Mouse (Mus musculus) lung, postnatal 25 days (tissue): ENCODE measurements around the gene Il25.
"Not testable (repeated sequence)": the region's sequence is repeated elsewhere in the genome, so short reads cannot be mapped to it uniquely, and the experiment has no call there.

Experiments used
- DNase-seq: peaks from one replicate; pipeline ENCODE4 v3.0.0; 2022; ENCODE audit warnings: low spot score

Il25 gene

GRCm38 (mm10) chr14:54954474-54954873 is 22.0 kb downstream of the Il25 start:
- no peak for DNase-seq

GRCm38 (mm10) chr14:54955481-54955880 is 23.0 kb downstream of the Il25 start:
- no peak for DNase-seq

- DNase-seq: no peak
These were observed 24.0 kb downstream of the Il25 start for GRCm38 (mm10) chr14:54956533-54956932.

- no peak for DNase-seq
These were observed 26.0 kb downstream of the Il25 start for GRCm38 (mm10) chr14:54958503-54958902.

GRCm38 (mm10) chr14:54959197-54959596 is 26.7 kb downstream of the Il25 start:
- no peak for DNase-seq

- DNase-seq: not testable (repeated sequence)
These were observed 27.5 kb downstream of the Il25 start for GRCm38 (mm10) chr14:54959853-54960613.

- DNase-seq: no peak
These were observed 28.3 kb downstream of the Il25 start for GRCm38 (mm10) chr14:54960769-54961168.

GRCm38 (mm10) chr14:54961487-54961886 is 29.0 kb downstream of the Il25 start:
- no peak for DNase-seq

- DNase-seq: no peak
These were observed 30.2 kb downstream of the Il25 start for GRCm38 (mm10) chr14:54962714-54963113.

GRCm38 (mm10) chr14:54963727-54964126 is 31.2 kb downstream of the Il25 start:
- no peak for DNase-seq

GRCm38 (mm10) chr14:54965044-54965443 is 32.5 kb downstream of the Il25 start:
- no peak for DNase-seq

GRCm38 (mm10) chr14:54965631-54966030 is 33.1 kb downstream of the Il25 start:
- DNase-seq: no peak

- DNase-seq: no peak
These were observed 34.0 kb downstream of the Il25 start, which contains the start of gene Myh6 for GRCm38 (mm10) chr14:54966320-54966977. TSS of gene Myh6 (minus strand) at chr14:54966927.

GRCm38 (mm10) chr14:54967874-54968273 is 35.4 kb downstream of the Il25 start:
- no peak for DNase-seq

GRCm38 (mm10) chr14:54968344-54968743 is 35.8 kb downstream of the Il25 start:
- no peak for DNase-seq

GRCm38 (mm10) chr14:54972786-54973185 is 40.3 kb downstream of the Il25 start:
- DNase-seq: not testable (repeated sequence)

- no peak for DNase-seq
These were observed 41.7 kb downstream of the Il25 start for GRCm38 (mm10) chr14:54974068-54974791.

- DNase-seq: no peak
These were observed 44.1 kb downstream of the Il25 start, which contains the start of gene Gm17428 for GRCm38 (mm10) chr14:54976633-54977032. TSS of gene Gm17428 (plus strand) at chr14:54976933.

GRCm38 (mm10) chr14:54978664-54979063 is 46.2 kb downstream of the Il25 start:
- no peak for DNase-seq

GRCm38 (mm10) chr14:54981934-54982333 is 49.4 kb downstream of the Il25 start:
- DNase-seq: no peak
